In the genomic region with DNA sequence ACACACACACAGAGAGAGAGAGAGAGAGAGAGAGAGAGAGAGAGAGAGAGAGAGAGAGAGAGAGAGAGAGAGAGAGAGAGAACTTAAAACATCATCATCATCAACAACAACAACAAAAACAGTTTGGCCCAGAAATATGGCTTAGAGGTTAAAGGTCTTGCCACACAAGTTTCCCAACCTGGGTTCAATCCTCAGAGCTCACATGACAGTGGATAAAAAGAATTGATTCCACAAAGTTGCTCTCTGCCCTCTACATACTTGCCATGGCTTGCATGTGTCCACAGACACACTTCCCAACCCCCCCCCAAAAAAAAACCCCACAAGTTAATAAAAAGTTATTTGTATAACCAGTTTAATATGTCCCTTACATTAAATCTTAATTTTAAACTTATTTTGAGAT, we compare ENCODE assay signal across 40 mouse cellular contexts. TPM values are rescaled to one million over a fixed set of nuclear protein-coding genes. Genes with fewer than 3 reads are reported as not detected.
"Had no signal": no experiment of that assay in that cellular context is flagged by ENCODE, and none has a peak within 500 bp of the region (broad histone marks: within the 10 kb centered on the region; RNA-seq: fewer than 3 reads in every experiment).

No protein-coding gene starts in this region.

- DNase-seq: left cerebral cortex, postnatal 4 days; liver, embryonic 13.5 days; lung, adult 2 months; lung, embryonic 14.5 days; lung, postnatal 10 days; lung, postnatal 14 days; lung, postnatal 36 days; lung, postnatal 4 days; midbrain, embryonic 14.5 days had no signal

- H3K27me3 ChIP-seq: limb, embryonic 12.5 days; limb, embryonic 13.5 days; limb, embryonic 15.5 days; lung, embryonic 15.5 days; midbrain, embryonic 12.5 days; midbrain, embryonic 13.5 days; midbrain, embryonic 15.5 days; neural tube, embryonic 12.5 days had no signal

- H3K27ac ChIP-seq: left cerebral cortex, adult 2 months; limb, embryonic 10.5 days; limb, embryonic 12.5 days; limb, embryonic 13.5 days; limb, embryonic 15.5 days; liver, embryonic 12.5 days; liver, embryonic 13.5 days; liver, embryonic 14.5 days; liver, embryonic 15.5 days; lung, embryonic 15.5 days; macrophage; midbrain, embryonic 10.5 days; midbrain, embryonic 12.5 days; midbrain, embryonic 13.5 days; midbrain, embryonic 15.5 days; neural tube, embryonic 12.5 days had no signal

- H3K4me2 ChIP-seq: limb, embryonic 12.5 days; limb, embryonic 13.5 days; limb, embryonic 15.5 days; liver, embryonic 13.5 days; lung, embryonic 14.5 days; lung, embryonic 15.5 days; midbrain, embryonic 11.5 days; midbrain, embryonic 12.5 days; midbrain, embryonic 13.5 days; midbrain, embryonic 15.5 days; neural tube, embryonic 12.5 days had no signal

- H3K9ac ChIP-seq: limb, embryonic 12.5 days; limb, embryonic 13.5 days; limb, embryonic 15.5 days; liver, embryonic 13.5 days; liver, embryonic 14.5 days; liver, embryonic 15.5 days; lung, embryonic 14.5 days; lung, embryonic 15.5 days; midbrain, embryonic 12.5 days; midbrain, embryonic 13.5 days; midbrain, embryonic 15.5 days; neural tube, embryonic 12.5 days had no signal

- H3K9me3 ChIP-seq: limb, embryonic 10.5 days; limb, embryonic 12.5 days; limb, embryonic 13.5 days; limb, embryonic 15.5 days; liver, embryonic 12.5 days; liver, embryonic 13.5 days; liver, embryonic 15.5 days; lung, embryonic 15.5 days; megakaryocyte, embryonic 14.5 days; midbrain, embryonic 10.5 days; midbrain, embryonic 12.5 days; midbrain, embryonic 13.5 days; midbrain, embryonic 15.5 days; neural tube, embryonic 12.5 days had no signal

- H3K4me3 ChIP-seq: left cerebral cortex, adult 2 months; limb, embryonic 10.5 days; limb, embryonic 12.5 days; limb, embryonic 13.5 days; limb, embryonic 15.5 days; liver, embryonic 12.5 days; liver, embryonic 13.5 days; liver, embryonic 15.5 days; lung, embryonic 15.5 days; midbrain, embryonic 10.5 days; midbrain, embryonic 12.5 days; midbrain, embryonic 13.5 days; midbrain, embryonic 15.5 days; myocyte; neural tube, embryonic 12.5 days had no signal

- ATAC-seq: midbrain, embryonic 13.5 days; midbrain, embryonic 15.5 days; midbrain, embryonic 16.5 days had no signal

- H3K36me3 ChIP-seq: limb, embryonic 10.5 days; limb, embryonic 12.5 days; limb, embryonic 13.5 days; limb, embryonic 15.5 days; liver, embryonic 12.5 days; liver, embryonic 13.5 days; liver, embryonic 15.5 days; lung, embryonic 15.5 days; midbrain, embryonic 10.5 days; midbrain, embryonic 12.5 days; midbrain, embryonic 13.5 days; midbrain, embryonic 15.5 days; neural tube, embryonic 12.5 days had no signal

- H3K4me1 ChIP-seq: limb, embryonic 12.5 days; limb, embryonic 15.5 days; midbrain, embryonic 12.5 days; midbrain, embryonic 13.5 days; midbrain, embryonic 15.5 days; neural tube, embryonic 12.5 days had no signal

RNA-seq across cellular contexts. Expression of a gene that starts 48.2 kb away (rescaled TPM):
- total RNA-seq: left cerebral cortex, adult 18-20 months; left cerebral cortex, adult 2 months; left cerebral cortex, adult 8-10 months; left cerebral cortex, postnatal 10 days; left cerebral cortex, postnatal 14 days; left cerebral cortex, postnatal 25 days; left cerebral cortex, postnatal 36 days; left cerebral cortex, postnatal 4 days; megakaryocyte-erythroid progenitor cell, adult 5-6 weeks; monocyte, adult 5-6 weeks had no signal
- polyA plus RNA-seq: limb, embryonic 10.5 days; limb, embryonic 11.5 days; limb, embryonic 12.5 days; lung, embryonic 14.5 days; lung, embryonic 16.5 days; midbrain, embryonic 10.5 days; midbrain, embryonic 11.5 days; midbrain, embryonic 13.5 days; midbrain, embryonic 14.5 days; midbrain, embryonic 15.5 days; midbrain, embryonic 16.5 days; midbrain, postnatal 0 days; neural tube, embryonic 11.5 days had no signal
